Mouse (Mus musculus) frontal cortex, postnatal 25 days (tissue): ENCODE data around the gene Sh3glb2.

Experiments used
- DNase-seq, 2 experiments: peaks; one replicate each; pipeline ENCODE4 v3.0.0; 2022; ENCODE audit warnings: low spot score in 2 of 2

Gene Sh3glb2

GRCm38 (mm10) chr2:30358533-30359531 is at the start of gene Sh3glb2:
Gene Sh3glb2 (minus strand): TSS chr2:30359337.
- peak; percentile 31 to 63 for DNase-seq

- no peak for DNase-seq
Observed at GRCm38 (mm10) chr2:30408452-30409100, 49.4 kb upstream of the Sh3glb2 start.

GRCm38 (mm10) chr2:30407778-30408177 is 48.6 kb upstream of the Sh3glb2 start:
- DNase-seq, result no peak

GRCm38 (mm10) chr2:30407221-30407620 is 48.1 kb upstream of the Sh3glb2 start:
- DNase-seq, result no peak

- DNase-seq, result no peak
Observed at GRCm38 (mm10) chr2:30403870-30404269, 44.7 kb upstream of the Sh3glb2 start.

- DNase-seq, result no peak
Observed at GRCm38 (mm10) chr2:30402843-30403242, 43.7 kb upstream of the Sh3glb2 start.

GRCm38 (mm10) chr2:30402351-30402826 is 43.3 kb upstream of the Sh3glb2 start:
- DNase-seq, result no peak

- DNase-seq, result no peak
Observed at GRCm38 (mm10) chr2:30401581-30401980, 42.4 kb upstream of the Sh3glb2 start.

GRCm38 (mm10) chr2:30399191-30400171 is 40.3 kb upstream of the Sh3glb2 start:
- no peak for DNase-seq

GRCm38 (mm10) chr2:30397986-30398512 is 38.9 kb upstream of the Sh3glb2 start:
- no peak for DNase-seq

GRCm38 (mm10) chr2:30396246-30396645 is 37.1 kb upstream of the Sh3glb2 start:
- DNase-seq, result no peak

- DNase-seq, result no peak
Observed at GRCm38 (mm10) chr2:30395757-30396156, 36.6 kb upstream of the Sh3glb2 start.

GRCm38 (mm10) chr2:30393370-30393656 is 34.2 kb upstream of the Sh3glb2 start:
- DNase-seq, result no peak

- peak; percentile 34 to 54 for DNase-seq
Observed at GRCm38 (mm10) chr2:30392577-30393369, 33.6 kb upstream of the Sh3glb2 start.

GRCm38 (mm10) chr2:30392114-30392576 is 33.0 kb upstream of the Sh3glb2 start, which contains the start of gene Dolpp1:
Gene Dolpp1 (plus strand): TSS chr2:30392254.
- DNase-seq, result peak; percentile 95 to 98

GRCm38 (mm10) chr2:30389000-30389399 is 29.9 kb upstream of the Sh3glb2 start:
- DNase-seq, result no peak

GRCm38 (mm10) chr2:30386913-30387312 is 27.8 kb upstream of the Sh3glb2 start:
- no peak for DNase-seq

- DNase-seq, result no peak
Observed at GRCm38 (mm10) chr2:30385591-30385990, 26.5 kb upstream of the Sh3glb2 start.

GRCm38 (mm10) chr2:30384814-30385213 is 25.7 kb upstream of the Sh3glb2 start:
- DNase-seq, result no peak

GRCm38 (mm10) chr2:30381377-30381725 is 22.2 kb upstream of the Sh3glb2 start:
- DNase-seq, result no peak
